Mouse (Mus musculus) myocyte (in vitro differentiated cells): Measurements from ENCODE around the gene Birc2. TPM values are rescaled to one million over a fixed set of nuclear protein-coding genes. Genes with fewer than 3 reads are reported as not detected.

Experiments used
- H3K27me3 ChIP-seq: one replicate; pipeline ENCODE4 v1.6.1; 2011; ENCODE audit not compliant: control insufficient read depth, insufficient read depth, insufficient read length
- H3K36me3 ChIP-seq: one replicate; pipeline ENCODE4 v1.6.1; 2011; ENCODE audit not compliant: control insufficient read depth, insufficient read depth
- H3K4me2 ChIP-seq: one replicate; pipeline ENCODE4 v1.6.1; 2011; ENCODE audit warnings: low read depth, control low read depth
- H3K4me3 ChIP-seq: one replicate; pipeline ENCODE4 v1.5.1; 2011; ENCODE audit warnings: mild to moderate bottlenecking, control low read depth, moderate library complexity
- H3K79me2 ChIP-seq: one replicate; pipeline ENCODE4 v1.6.1; 2011; ENCODE audit not compliant: control insufficient read depth, insufficient read depth
- H3ac ChIP-seq: one replicate; pipeline ENCODE4 v1.6.1; 2011; ENCODE audit not compliant: control insufficient read depth, insufficient read length
- CEBPB ChIP-seq: IDR thresholded peaks from 2 replicates; pipeline ENCODE4 v1.6.1; 2011; ENCODE audit warnings: mild to moderate bottlenecking, moderate library complexity; ENCODE audit not compliant: poor library complexity, insufficient read depth, severe bottlenecking
- E2F4 ChIP-seq: IDR thresholded peaks from one replicate; pipeline ENCODE4 v1.6.1; 2011; ENCODE audit warnings: mild to moderate bottlenecking, control low read depth, moderate library complexity; ENCODE audit not compliant: insufficient read depth
- MAX ChIP-seq: IDR thresholded peaks from one replicate; pipeline ENCODE4 v1.6.1; 2011; ENCODE audit warnings: low read depth, mild to moderate bottlenecking, control low read depth
- MYOD1 ChIP-seq, 3 experiments: IDR thresholded peaks; one replicate each; pipeline ENCODE4 v1.6.1; 2011; ENCODE audit warnings: control low read depth in 2 of 3, low read depth in 2 of 3, mild to moderate bottlenecking in 2 of 3, moderate library complexity in 1 of 3; ENCODE audit not compliant: insufficient read length in 2 of 3, control insufficient read depth in 1 of 3
- MYOG ChIP-seq, 3 experiments: IDR thresholded peaks; one replicate each; pipeline ENCODE4 v1.6.1; 2011; ENCODE audit warnings: control low read depth in 2 of 3, low read depth in 2 of 3, mild to moderate bottlenecking in 2 of 3; ENCODE audit not compliant: insufficient read length in 2 of 3, control insufficient read depth in 1 of 3, insufficient read depth in 1 of 3
- POLR2A ChIP-seq: IDR thresholded peaks from one replicate; pipeline ENCODE4 v1.6.1; 2011; ENCODE audit warnings: low read depth, mild to moderate bottlenecking, control low read depth, moderate library complexity; ENCODE audit not compliant: insufficient read length
- POLR2AphosphoS2 ChIP-seq: IDR thresholded peaks from one replicate; pipeline ENCODE4 v1.6.1; 2011; ENCODE audit warnings: low read depth, control low read depth; ENCODE audit not compliant: insufficient read length
- REST ChIP-seq: IDR thresholded peaks from one replicate; pipeline ENCODE4 v1.6.1; 2011; ENCODE audit warnings: mild to moderate bottlenecking, control low read depth, moderate library complexity; ENCODE audit not compliant: insufficient read depth, insufficient read length
- SRF ChIP-seq: IDR thresholded peaks from one replicate; pipeline ENCODE4 v1.6.1; 2011; ENCODE audit warnings: low read depth; ENCODE audit not compliant: control insufficient read depth, insufficient read length
- TCF12 ChIP-seq: IDR thresholded peaks from one replicate; pipeline ENCODE4 v1.6.1; 2011; ENCODE audit warnings: mild to moderate bottlenecking, control low read depth; ENCODE audit not compliant: poor library complexity, insufficient read depth, severe bottlenecking
- TCF3 ChIP-seq: IDR thresholded peaks from one replicate; pipeline ENCODE4 v1.6.1; 2011; ENCODE audit warnings: low read depth, control low read depth; ENCODE audit not compliant: insufficient read length
- USF1 ChIP-seq: IDR thresholded peaks from one replicate; pipeline ENCODE4 v1.6.1; 2011; ENCODE audit warnings: low read depth, mild to moderate bottlenecking, control low read depth, moderate library complexity
- polyA plus RNA-seq: library from polyadenylated mRNA; unstranded; fragments of >200 nt; fragmentation: generic; extraction: Trizol; gene quantifications from one replicate; pipeline ENCODE4 v1.2.1, GENCODE M21; 2012; ENCODE audit warnings: missing spikeins

The Birc2 gene
- polyA plus RNA-seq, 1 experiment = 6.3 TPM

- TF ChIP-seq POLR2A (no peak), MAX (no peak), MYOG (IDR thresholded peaks at IDR 0.05; ENCODE audit: control insufficient read depth in 1 of 3, insufficient read depth in 1 of 3, insufficient read length in 2 of 3, low read depth in 2 of 3) (no peak), MYOD1 (IDR thresholded peaks at IDR 0.05; ENCODE audit: control insufficient read depth in 1 of 3, insufficient read length in 2 of 3, low read depth in 2 of 3) (no peak), POLR2AphosphoS2 (no peak), CEBPB (no peak), SRF (no peak), TCF3 (no peak), TCF12 (no peak)
- H3K27me3 ChIP-seq = no peaks in the 10 kb centered on the region
- H3K4me2 ChIP-seq = no peak overlapping the region
- H3K4me3 ChIP-seq = no peak overlapping the region
- no peak overlapping the region for H3ac ChIP-seq
- H3K79me2 ChIP-seq = no peaks in the 10 kb centered on the region
- H3K36me3 ChIP-seq = no peaks in the 10 kb centered on the region
Observed at GRCm38 (mm10) chr9:7805101-7805506, 31.8 kb downstream of the Birc2 start.

GRCm38 (mm10) chr9:7798555-7798954, 38.3 kb downstream of the Birc2 start:
- H3K36me3 ChIP-seq = peaks cover 12% of the 10 kb centered on the region
- H3K4me2 ChIP-seq = no peak overlapping the region
- H3K79me2 ChIP-seq = no peaks in the 10 kb centered on the region
- H3ac ChIP-seq = no peak overlapping the region
- TF ChIP-seq E2F4 = no peak
- TF ChIP-seq TCF12 = no peak
- TF ChIP-seq POLR2AphosphoS2 = no peak
- TF ChIP-seq CEBPB = no peak
- no peak for TF ChIP-seq TCF3
- no peak for TF ChIP-seq SRF
- no peak for TF ChIP-seq MYOD1 (IDR thresholded peaks at IDR 0.05; ENCODE audit: control insufficient read depth in 1 of 3, insufficient read length in 2 of 3, low read depth in 2 of 3)
- TF ChIP-seq USF1 = no peak
- no peak for TF ChIP-seq REST
- TF ChIP-seq POLR2A = no peak
- no peak for TF ChIP-seq MAX
- no peak for TF ChIP-seq MYOG (IDR thresholded peaks at IDR 0.05; ENCODE audit: control insufficient read depth in 1 of 3, insufficient read depth in 1 of 3, insufficient read length in 2 of 3, low read depth in 2 of 3)
- H3K27me3 ChIP-seq = no peaks in the 10 kb centered on the region
- H3K4me3 ChIP-seq = no peak overlapping the region

GRCm38 (mm10) chr9:7797542-7797941, 39.3 kb downstream of the Birc2 start:
- no peak for TF ChIP-seq MYOD1 (IDR thresholded peaks at IDR 0.05; ENCODE audit: control insufficient read depth in 1 of 3, insufficient read length in 2 of 3, low read depth in 2 of 3)
- no peak for TF ChIP-seq POLR2A
- TF ChIP-seq MYOG (IDR thresholded peaks at IDR 0.05; ENCODE audit: control insufficient read depth in 1 of 3, insufficient read depth in 1 of 3, insufficient read length in 2 of 3, low read depth in 2 of 3) = no peak
- no peak for TF ChIP-seq REST
- TF ChIP-seq E2F4 = no peak
- no peak for TF ChIP-seq TCF12
- TF ChIP-seq TCF3 = no peak
- no peak for TF ChIP-seq MAX
- TF ChIP-seq USF1 = no peak
- no peak for TF ChIP-seq CEBPB
- no peak for TF ChIP-seq SRF
- no peak for TF ChIP-seq POLR2AphosphoS2
- Histone ChIP-seq H3ac (no peak overlapping the region), H3K4me2 (no peak overlapping the region), H3K4me3 (no peak overlapping the region), H3K27me3 (no peaks in the 10 kb centered on the region), H3K36me3 (peaks cover 21% of the 10 kb centered on the region), H3K79me2 (no peaks in the 10 kb centered on the region)

- no peaks in the 10 kb centered on the region for H3K79me2 ChIP-seq
- H3K4me2 ChIP-seq = no peak overlapping the region
- no peak overlapping the region for H3ac ChIP-seq
- no peak for TF ChIP-seq REST
- TF ChIP-seq SRF = no peak
- no peak for TF ChIP-seq TCF3
- TF ChIP-seq POLR2A = no peak
- TF ChIP-seq MYOD1 (IDR thresholded peaks at IDR 0.05; ENCODE audit: control insufficient read depth in 1 of 3, insufficient read length in 2 of 3, low read depth in 2 of 3) = no peak
- TF ChIP-seq MAX = no peak
- TF ChIP-seq MYOG (IDR thresholded peaks at IDR 0.05; ENCODE audit: control insufficient read depth in 1 of 3, insufficient read depth in 1 of 3, insufficient read length in 2 of 3, low read depth in 2 of 3) = no peak
- no peak for TF ChIP-seq USF1
- no peak for TF ChIP-seq E2F4
- no peak for TF ChIP-seq TCF12
- no peak for TF ChIP-seq POLR2AphosphoS2
- no peak for TF ChIP-seq CEBPB
- no peaks in the 10 kb centered on the region for H3K27me3 ChIP-seq
- peaks cover 30% of the 10 kb centered on the region for H3K36me3 ChIP-seq
- H3K4me3 ChIP-seq = no peak overlapping the region
Observed at GRCm38 (mm10) chr9:7796129-7796864, 40.6 kb downstream of the Birc2 start.
